In the genomic region with DNA sequence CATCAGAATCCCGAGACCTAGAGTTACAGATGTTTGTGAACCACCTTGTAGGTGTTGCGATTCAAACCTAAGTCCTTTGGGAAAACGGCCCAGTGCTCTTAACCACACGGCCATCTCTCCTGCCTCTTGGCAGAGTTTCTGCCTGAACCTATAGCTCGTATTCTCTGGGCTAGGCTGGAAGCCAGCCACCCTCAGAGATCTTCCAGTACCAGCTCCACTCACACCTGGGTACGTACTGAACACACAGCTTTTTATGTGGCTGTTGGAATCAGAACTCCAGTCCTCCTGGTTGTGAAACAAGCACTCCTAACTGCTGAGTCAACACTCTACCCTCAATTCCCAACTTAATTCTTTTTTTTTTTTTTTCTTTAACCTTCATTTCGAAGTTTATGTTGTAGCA, we compare ENCODE assay signal across 13 mouse cellular contexts.
"Had no signal": no experiment of that assay in that cellular context is flagged by ENCODE, and none has a peak within 500 bp of the region (broad histone marks: within the 10 kb centered on the region; RNA-seq: fewer than 3 reads in every experiment).

No protein-coding gene starts in this region.

- H3K27me3 ChIP-seq: liver, embryonic 12.5 days; lung, embryonic 15.5 days; midbrain, embryonic 13.5 days; midbrain, embryonic 15.5 days; neural tube, embryonic 12.5 days; stomach, embryonic 15.5 days had no signal

- H3K9me3 ChIP-seq: liver, embryonic 12.5 days; lung, embryonic 15.5 days; midbrain, embryonic 13.5 days; midbrain, embryonic 15.5 days; neural tube, embryonic 12.5 days; stomach, embryonic 15.5 days had no signal

- H3K4me2 ChIP-seq: liver, embryonic 12.5 days; lung, embryonic 15.5 days; midbrain, embryonic 11.5 days; midbrain, embryonic 13.5 days; midbrain, embryonic 15.5 days; neural tube, embryonic 12.5 days; stomach, embryonic 15.5 days had no signal

- H3K4me1 ChIP-seq: midbrain, embryonic 15.5 days; stomach, embryonic 15.5 days had no signal

- H3K4me3 ChIP-seq: liver, embryonic 12.5 days; lung, embryonic 15.5 days; midbrain, embryonic 13.5 days; midbrain, embryonic 15.5 days; neural tube, embryonic 12.5 days; stomach, embryonic 15.5 days had no signal

- ATAC-seq: liver, embryonic 12.5 days; midbrain, embryonic 13.5 days; midbrain, embryonic 15.5 days had no signal

- H3K36me3 ChIP-seq: liver, embryonic 12.5 days; lung, embryonic 15.5 days; midbrain, embryonic 13.5 days; midbrain, embryonic 15.5 days; neural tube, embryonic 12.5 days; stomach, embryonic 15.5 days had no signal

- DNase-seq: right cerebral cortex, postnatal 14 days; thymus, adult 2 months; thymus, postnatal 25 days; thymus, postnatal 4 days had no signal

- H3K27ac ChIP-seq: liver, embryonic 12.5 days; liver, embryonic 14.5 days; lung, embryonic 15.5 days; midbrain, embryonic 13.5 days; midbrain, embryonic 15.5 days; neural tube, embryonic 12.5 days; stomach, embryonic 15.5 days; stomach, postnatal 0 days had no signal

- H3K9ac ChIP-seq: liver, embryonic 12.5 days; liver, embryonic 14.5 days; lung, embryonic 15.5 days; midbrain, embryonic 13.5 days; midbrain, embryonic 15.5 days; neural tube, embryonic 12.5 days; stomach, embryonic 15.5 days had no signal
